Mouse (Mus musculus): ENCODE results near the gene Sln. TPM values are rescaled to one million over a fixed set of nuclear protein-coding genes. Genes with fewer than 3 reads are reported as not detected.

Sln gene
- 0.13 TPM in 1 of 2 replicates, not detected in the other for polyA plus RNA-seq (2014; fragmentation: Nextera tagmentation; extraction: Ambion mirVana)

DNA sequence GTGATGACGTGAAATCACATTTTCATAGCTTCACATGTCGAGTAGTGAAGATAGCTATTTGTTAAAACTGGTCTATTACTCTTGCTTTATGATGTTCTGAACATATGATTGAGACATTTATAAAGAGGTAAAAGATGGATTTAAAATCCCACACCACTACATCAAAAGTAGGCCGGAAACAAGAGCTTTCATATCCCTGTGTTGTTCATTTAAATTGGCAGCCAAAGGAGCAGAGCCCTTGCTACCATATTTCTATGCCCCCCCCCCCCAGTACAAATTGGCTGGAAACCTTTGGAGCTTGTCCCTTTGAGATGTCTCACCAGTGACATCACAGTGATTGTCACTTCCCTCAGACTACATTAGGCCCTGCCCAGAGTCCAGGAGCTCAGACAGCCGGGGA is at the start of gene Sln:
Sln (plus strand) TSS at position 301 of the 400 bp plus-strand sequence.
- Histone ChIP-seq H3K27me3 (replicated peaks; ENCODE audit: control insufficient read depth, insufficient read depth, low read length) (no peaks in the 10 kb centered on the region), H3K4me1 (replicated peaks; ENCODE audit: control insufficient read depth, insufficient read depth, low read length) (no peaks in the 10 kb centered on the region), H3K27ac (ENCODE audit: low read depth) (no peak within 1 kb of the TSS), H3K9me3 (ENCODE audit: control insufficient read depth, low read length) (no peaks in the 10 kb centered on the region), H3K36me3 (ENCODE audit: control insufficient read depth, insufficient read depth, low read length) (no peaks in the 10 kb centered on the region), H3K9ac (ENCODE audit: low read length) (no peak within 1 kb of the TSS), H3K4me2 (ENCODE audit: low read length) (no peak within 1 kb of the TSS), H3K4me3 (ENCODE audit: low read depth, low read length) (no peak within 1 kb of the TSS)
- WGBS: 86% methylated on average over 4 of the region's 4 CpGs
- no peak for DNase-seq (ENCODE audit: low spot score)
- no peak for ATAC-seq (replicated peaks; ENCODE audit: low FRiP score, low TSS enrichment, low read depth)

GRCm38 (mm10) chr9:53802921-53803320 is 47.0 kb upstream of the Sln start:
- Histone ChIP-seq H3K9me3 (ENCODE audit: control insufficient read depth, low read length) (no peaks in the 10 kb centered on the region), H3K4me2 (ENCODE audit: low read length) (no peak overlapping the region), H3K27me3 (replicated peaks; ENCODE audit: control insufficient read depth, insufficient read depth, low read length) (no peaks in the 10 kb centered on the region), H3K27ac (ENCODE audit: low read depth) (no peak overlapping the region), H3K4me1 (replicated peaks; ENCODE audit: control insufficient read depth, insufficient read depth, low read length) (no peaks in the 10 kb centered on the region), H3K36me3 (ENCODE audit: control insufficient read depth, insufficient read depth, low read length) (no peaks in the 10 kb centered on the region), H3K4me3 (ENCODE audit: low read depth, low read length) (no peak overlapping the region), H3K9ac (ENCODE audit: low read length) (no peak overlapping the region)
- WGBS: 96% methylated on average over 7 of the region's 7 CpGs
- no peak for DNase-seq (ENCODE audit: low spot score)
- no peak for ATAC-seq (replicated peaks; ENCODE audit: low FRiP score, low TSS enrichment, low read depth)

GRCm38 (mm10) chr9:53806496-53807086 is 43.4 kb upstream of the Sln start:
- Histone ChIP-seq H3K36me3 (ENCODE audit: control insufficient read depth, insufficient read depth, low read length) (no peaks in the 10 kb centered on the region), H3K4me1 (replicated peaks; ENCODE audit: control insufficient read depth, insufficient read depth, low read length) (no peaks in the 10 kb centered on the region), H3K27ac (ENCODE audit: low read depth) (no peak overlapping the region), H3K4me2 (ENCODE audit: low read length) (no peak overlapping the region), H3K9me3 (ENCODE audit: control insufficient read depth, low read length) (no peaks in the 10 kb centered on the region), H3K27me3 (replicated peaks; ENCODE audit: control insufficient read depth, insufficient read depth, low read length) (no peaks in the 10 kb centered on the region), H3K4me3 (ENCODE audit: low read depth, low read length) (no peak overlapping the region), H3K9ac (ENCODE audit: low read length) (no peak overlapping the region)
- WGBS: 25% methylated on average over 7 of the region's 7 CpGs
- ATAC-seq (replicated peaks; ENCODE audit: low FRiP score, low TSS enrichment, low read depth) (no peak), DNase-seq (ENCODE audit: low spot score) (no peak)

- WGBS: 92% methylated on average over 6 of the region's 6 CpGs
- Histone ChIP-seq H3K4me3 (ENCODE audit: low read depth, low read length) (no peak overlapping the region), H3K9ac (ENCODE audit: low read length) (no peak overlapping the region), H3K36me3 (ENCODE audit: control insufficient read depth, insufficient read depth, low read length) (no peaks in the 10 kb centered on the region), H3K4me1 (replicated peaks; ENCODE audit: control insufficient read depth, insufficient read depth, low read length) (no peaks in the 10 kb centered on the region), H3K4me2 (ENCODE audit: low read length) (no peak overlapping the region), H3K27me3 (replicated peaks; ENCODE audit: control insufficient read depth, insufficient read depth, low read length) (no peaks in the 10 kb centered on the region), H3K27ac (ENCODE audit: low read depth) (no peak overlapping the region), H3K9me3 (ENCODE audit: control insufficient read depth, low read length) (no peaks in the 10 kb centered on the region)
- ATAC-seq (replicated peaks; ENCODE audit: low FRiP score, low TSS enrichment, low read depth): no peak
- DNase-seq (ENCODE audit: low spot score): no peak
Measured at GRCm38 (mm10) chr9:53813418-53813817, 36.5 kb upstream of the Sln start.

DNA sequence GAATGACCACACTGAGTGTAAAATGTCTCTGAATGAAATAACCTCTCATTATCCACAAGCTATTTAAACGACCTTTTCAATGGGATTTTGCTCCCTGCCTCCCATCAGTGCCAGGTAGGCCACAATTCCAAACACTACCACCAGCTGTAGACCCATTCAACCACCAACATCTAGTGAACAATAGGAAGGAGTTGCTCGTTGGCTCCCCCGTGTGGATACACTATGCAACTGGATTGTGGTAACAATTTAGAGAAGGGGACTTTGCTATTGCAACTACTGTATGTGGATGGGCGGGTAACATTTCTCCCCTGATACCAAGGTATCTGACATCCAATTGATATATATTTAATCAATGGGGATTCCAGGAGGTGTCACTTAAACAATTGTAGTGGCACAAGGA is 31.2 kb upstream of the Sln start:
- WGBS: 39% methylated on average over 4 of the region's 4 CpGs
- Histone ChIP-seq H3K27me3 (replicated peaks; ENCODE audit: control insufficient read depth, insufficient read depth, low read length) (no peaks in the 10 kb centered on the region), H3K4me1 (replicated peaks; ENCODE audit: control insufficient read depth, insufficient read depth, low read length) (peaks cover 4% of the 10 kb centered on the region; the same call in 1 of the 2 replicates), H3K9me3 (ENCODE audit: control insufficient read depth, low read length) (no peaks in the 10 kb centered on the region), H3K36me3 (ENCODE audit: control insufficient read depth, insufficient read depth, low read length) (no peaks in the 10 kb centered on the region), H3K27ac (ENCODE audit: low read depth) (no peak overlapping the region), H3K4me3 (ENCODE audit: low read depth, low read length) (no peak overlapping the region), H3K9ac (ENCODE audit: low read length) (no peak overlapping the region), H3K4me2 (ENCODE audit: low read length) (no peak overlapping the region)
- ATAC-seq (replicated peaks; ENCODE audit: low FRiP score, low TSS enrichment, low read depth) (no peak), DNase-seq (ENCODE audit: low spot score) (peak; percentile 70)

DNA sequence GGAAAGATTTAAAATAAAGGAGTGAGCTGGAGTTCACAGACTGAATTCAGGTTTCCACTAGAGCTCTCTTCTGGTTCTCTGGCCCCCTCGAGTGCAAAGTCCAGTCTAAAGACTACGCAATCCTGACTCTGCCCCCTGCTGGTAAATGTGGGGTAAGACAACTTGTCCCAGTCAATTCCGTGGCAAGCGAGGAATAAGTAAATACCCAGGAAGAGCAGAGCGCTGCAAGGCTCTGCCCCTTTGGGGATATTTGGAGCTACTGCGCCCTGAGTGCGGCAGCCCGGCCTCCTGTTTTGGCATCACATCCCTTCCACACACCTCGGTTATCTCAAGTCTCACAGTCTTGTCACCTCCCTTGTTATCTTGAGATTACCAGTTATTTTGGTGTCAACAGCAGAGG is 24.6 kb upstream of the Sln start:
- no peaks in the 10 kb centered on the region for H3K4me1 ChIP-seq (replicated peaks; ENCODE audit: control insufficient read depth, insufficient read depth, low read length)
- no peak overlapping the region for H3K4me3 ChIP-seq (ENCODE audit: low read depth, low read length)
- ATAC-seq (replicated peaks; ENCODE audit: low FRiP score, low TSS enrichment, low read depth) (peak; percentile 59; the same call in 1 of the 2 replicates), DNase-seq (ENCODE audit: low spot score) (peak; percentile 61)
- 11% methylated on average over 9 of the region's 9 CpGs for WGBS
- H3K27me3 ChIP-seq (replicated peaks; ENCODE audit: control insufficient read depth, insufficient read depth, low read length): no peaks in the 10 kb centered on the region; the same call in 1 of the 2 replicates
- H3K27ac ChIP-seq (ENCODE audit: low read depth): no peak overlapping the region
- H3K9ac ChIP-seq (ENCODE audit: low read length): no peak overlapping the region
- H3K36me3 ChIP-seq (ENCODE audit: control insufficient read depth, insufficient read depth, low read length): no peaks in the 10 kb centered on the region
- H3K4me2 ChIP-seq (ENCODE audit: low read length): no peak overlapping the region
- H3K9me3 ChIP-seq (ENCODE audit: control insufficient read depth, low read length): no peaks in the 10 kb centered on the region

- 14% methylated on average over 14 of the region's 14 CpGs for WGBS
- DNase-seq (ENCODE audit: low spot score) (peak; percentile 71), ATAC-seq (replicated peaks; ENCODE audit: low FRiP score, low TSS enrichment, low read depth) (0 out of 2 replicates have a peak, but pooled peaks have one; percentile 19)
- Histone ChIP-seq H3K27ac (ENCODE audit: low read depth) (no peak overlapping the region), H3K4me1 (replicated peaks; ENCODE audit: control insufficient read depth, insufficient read depth, low read length) (no peaks in the 10 kb centered on the region), H3K4me2 (ENCODE audit: low read length) (peak overlapping the region; percentile 54), H3K4me3 (ENCODE audit: low read depth, low read length) (peak overlapping the region; percentile 41), H3K27me3 (replicated peaks; ENCODE audit: control insufficient read depth, insufficient read depth, low read length) (no peaks in the 10 kb centered on the region; the same call in 1 of the 2 replicates), H3K36me3 (ENCODE audit: control insufficient read depth, insufficient read depth, low read length) (no peaks in the 10 kb centered on the region), H3K9ac (ENCODE audit: low read length) (peak overlapping the region; percentile 38), H3K9me3 (ENCODE audit: control insufficient read depth, low read length) (no peaks in the 10 kb centered on the region)
Measured at GRCm38 (mm10) chr9:53829081-53829865, 20.7 kb upstream of the Sln start.

- H3K27ac ChIP-seq (ENCODE audit: low read depth): no peak overlapping the region
- peak overlapping the region; percentile 38 for H3K9ac ChIP-seq (ENCODE audit: low read length)
- no peak for DNase-seq (ENCODE audit: low spot score)
- peak overlapping the region; percentile 54 for H3K4me2 ChIP-seq (ENCODE audit: low read length)
- H3K27me3 ChIP-seq (replicated peaks; ENCODE audit: control insufficient read depth, insufficient read depth, low read length): no peaks in the 10 kb centered on the region; the same call in 1 of the 2 replicates
- H3K9me3 ChIP-seq (ENCODE audit: control insufficient read depth, low read length): no peaks in the 10 kb centered on the region
- no peaks in the 10 kb centered on the region for H3K4me1 ChIP-seq (replicated peaks; ENCODE audit: control insufficient read depth, insufficient read depth, low read length)
- 13% methylated on average over 2 of the region's 2 CpGs for WGBS
- no peaks in the 10 kb centered on the region for H3K36me3 ChIP-seq (ENCODE audit: control insufficient read depth, insufficient read depth, low read length)
- ATAC-seq (replicated peaks; ENCODE audit: low FRiP score, low TSS enrichment, low read depth): no peak
- H3K4me3 ChIP-seq (ENCODE audit: low read depth, low read length): peak overlapping the region; percentile 41
Measured at GRCm38 (mm10) chr9:53829866-53830209, 20.1 kb upstream of the Sln start.

Measured in intestine, embryonic 14.5 days (tissue).